Mouse (Mus musculus) cortical plate, adult 2 months (tissue): ENCODE measurements at regions not wholly inside any gene's neighbourhood (a gene's known extent, or its start where the extent isn't known, plus 50 kb on each side); places are given as distances from the start of the nearest gene placed in this dataset.

Experiments used
- CTCF ChIP-seq: fragments of 200-500 bp; IDR thresholded peaks from 2 replicates; pipeline ENCODE4 v1.5.1; 2011; ENCODE audit warnings: mild to moderate bottlenecking, control low read depth, low read length; ENCODE audit not compliant: insufficient read depth; ENCODE audit errors: extremely low read depth
- POLR2A ChIP-seq: fragments of 200-500 bp; IDR thresholded peaks from 2 replicates; pipeline ENCODE4 v1.6.1; 2011; ENCODE audit warnings: mild to moderate bottlenecking, low read length, control low read depth; ENCODE audit not compliant: insufficient read depth; ENCODE audit errors: extremely low read depth

DNA sequence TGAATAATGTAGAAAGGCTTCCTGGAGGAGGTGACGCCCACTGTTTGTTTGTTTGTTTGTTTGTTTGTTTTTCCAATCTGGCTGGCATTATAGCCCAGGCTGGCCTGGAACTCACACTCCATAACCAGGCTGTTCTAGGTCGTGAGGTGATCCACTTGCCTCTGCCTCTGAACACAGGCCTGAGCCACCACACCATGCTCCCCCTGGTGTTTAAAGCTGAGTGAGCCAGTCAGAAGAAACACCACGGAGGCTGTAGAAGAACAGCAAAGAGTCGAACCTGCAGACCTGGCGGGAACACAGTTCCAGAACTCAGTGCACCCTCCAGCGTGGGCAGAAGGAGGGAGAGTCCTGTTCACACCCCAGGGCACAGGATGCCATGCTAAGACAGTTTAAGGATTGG lies 310.5 kb downstream of the Matn1 start:
- peak; percentile 54 for TF ChIP-seq CTCF
- TF ChIP-seq POLR2A: no peak
